Mouse (Mus musculus) midbrain, embryonic 11.5 days (tissue): Measurements from ENCODE around the gene Ceacam19. TPM values are rescaled to one million over a fixed set of nuclear protein-coding genes. Genes with fewer than 3 reads are reported as not detected.
A peak's percentile ranks its signal among the peaks of the same experiment; 100 is the strongest.

Experiments used
- ATAC-seq: fragments of 200-750 bp; cut with Nextera tagmentation; 2 replicates; pipeline ENCODE4 v1.8.0; 2017; ENCODE audit warnings: moderate TSS enrichment, moderate library complexity; ENCODE audit not compliant: low FRiP score
- DNase-seq: peaks from one replicate; pipeline ENCODE4 v3.0.0; 2015; ENCODE audit warnings: low spot score; ENCODE audit errors: missing footprints
- H3K27ac ChIP-seq: fragments of 300-500 bp; sonication (generic); 2 replicates; pipeline ENCODE4 v1.5.1; 2014; ENCODE audit warnings: low read depth, low read length
- H3K27me3 ChIP-seq: fragments of 300-500 bp; sonication (generic); 2 replicates; pipeline ENCODE4 v1.6.1; 2014; ENCODE audit warnings: mild to moderate bottlenecking, low read length, moderate library complexity, mixed read lengths; ENCODE audit not compliant: control insufficient read depth, insufficient read depth
- H3K36me3 ChIP-seq: fragments of 300-500 bp; sonication (generic); 2 replicates; pipeline ENCODE4 v1.6.1; 2014; ENCODE audit warnings: mild to moderate bottlenecking, low read length, moderate library complexity, mixed read lengths; ENCODE audit not compliant: control insufficient read depth, insufficient read depth
- H3K4me1 ChIP-seq: fragments of 300-500 bp; sonication (generic); 2 replicates; pipeline ENCODE4 v1.6.1; 2014; ENCODE audit warnings: low read length; ENCODE audit not compliant: control insufficient read depth, insufficient read depth
- H3K4me2 ChIP-seq: fragments of 300-500 bp; sonication (generic); 2 replicates; pipeline ENCODE4 v1.6.1; 2014; ENCODE audit warnings: mild to moderate bottlenecking, moderate library complexity
- H3K4me3 ChIP-seq: fragments of 300-500 bp; sonication (generic); 2 replicates; pipeline ENCODE4 v1.5.1; 2014; ENCODE audit warnings: low read depth, low read length
- H3K9ac ChIP-seq: fragments of 300-500 bp; sonication (generic); 2 replicates; pipeline ENCODE4 v1.6.1; 2014; ENCODE audit warnings: low read length
- H3K9me3 ChIP-seq: fragments of 300-500 bp; sonication (generic); 2 replicates; pipeline ENCODE4 v1.6.1; 2016; ENCODE audit warnings: low read length; ENCODE audit not compliant: control insufficient read depth
- WGBS: fragments of 180-500 bp; shearing (Covaris S2); extraction: QIAGEN DNeasy Blood & Tissue Kit; methylation state at CpG from one replicate; pipeline ENCODE4 v1.1.7; 2014; 5-methylcytosine and 5-hydroxymethylcytosine counted together
- polyA plus RNA-seq: library from polyadenylated mRNA; unstranded; fragments of >200 nt; fragmentation: Nextera tagmentation; extraction: Ambion mirVana; gene quantifications from 2 replicates; pipeline ENCODE4 v1.2.1, GENCODE M21; 2014

The Ceacam19 gene
- polyA plus RNA-seq, 1 experiment from 2014 or later, result not detected

GRCm38 (mm10) chr7:19866490-19866889 is 21.3 kb downstream of the Ceacam19 start:
- Histone ChIP-seq H3K4me3 (no peak overlapping the region), H3K36me3 (no peaks in the 10 kb centered on the region), H3K9me3 (no peaks in the 10 kb centered on the region), H3K27me3 (no peaks in the 10 kb centered on the region), H3K4me1 (no peaks in the 10 kb centered on the region), H3K9ac (no peak overlapping the region), H3K27ac (no peak overlapping the region), H3K4me2 (no peak overlapping the region)
- DNase-seq (no peak), ATAC-seq (no peak)
- WGBS, result 90% methylated on average over 6 of the region's 6 CpGs

GRCm38 (mm10) chr7:19865246-19866036 is 22.3 kb downstream of the Ceacam19 start:
- H3K27me3 ChIP-seq, result no peaks in the 10 kb centered on the region
- H3K4me3 ChIP-seq, result no peak overlapping the region
- H3K9ac ChIP-seq, result no peak overlapping the region
- no peaks in the 10 kb centered on the region for H3K9me3 ChIP-seq
- DNase-seq, result no peak
- 82% methylated on average over 8 of the region's 8 CpGs for WGBS
- H3K4me1 ChIP-seq, result no peaks in the 10 kb centered on the region
- no peak overlapping the region for H3K27ac ChIP-seq
- no peaks in the 10 kb centered on the region for H3K36me3 ChIP-seq
- no peak for ATAC-seq
- H3K4me2 ChIP-seq, result no peak overlapping the region

- ATAC-seq, result no peak
- Histone ChIP-seq H3K4me2 (no peak overlapping the region), H3K9ac (no peak overlapping the region), H3K4me1 (no peaks in the 10 kb centered on the region), H3K27me3 (no peaks in the 10 kb centered on the region), H3K36me3 (no peaks in the 10 kb centered on the region), H3K27ac (no peak overlapping the region), H3K9me3 (no peaks in the 10 kb centered on the region), H3K4me3 (no peak overlapping the region)
- WGBS, result 28% methylated on average over 2 of the region's 2 CpGs
- no peak for DNase-seq
These were observed 23.5 kb downstream of the Ceacam19 start for GRCm38 (mm10) chr7:19864241-19864640.

- ATAC-seq, result no peak
- H3K36me3 ChIP-seq, result no peaks in the 10 kb centered on the region
These were observed 26.6 kb downstream of the Ceacam19 start, which contains the start of gene Ceacam16 for GRCm38 (mm10) chr7:19861199-19861598. Ceacam16 (minus strand) TSS chr7:19861299.

GRCm38 (mm10) chr7:19859740-19860139 is 28.0 kb downstream of the Ceacam19 start:
- H3K27me3 ChIP-seq, result no peaks in the 10 kb centered on the region
- H3K36me3 ChIP-seq, result no peaks in the 10 kb centered on the region
- no peak overlapping the region for H3K9ac ChIP-seq
- DNase-seq (peak; percentile 53), ATAC-seq (no peak)
- 80% methylated on average over 10 of the region's 10 CpGs for WGBS
- H3K9me3 ChIP-seq, result no peaks in the 10 kb centered on the region
- no peak overlapping the region for H3K27ac ChIP-seq
- no peak overlapping the region for H3K4me2 ChIP-seq
- no peak overlapping the region for H3K4me3 ChIP-seq
- no peaks in the 10 kb centered on the region for H3K4me1 ChIP-seq

More at GRCm38 (mm10) chr7:19861199-19861598, 26.6 kb downstream of the Ceacam19 start, which contains the start of gene Ceacam16:
- Histone ChIP-seq H3K4me3 (no peak within 1 kb of the TSS), H3K27ac (no peak within 1 kb of the TSS), H3K4me1 (no peaks in the 10 kb centered on the region), H3K9me3 (no peaks in the 10 kb centered on the region), H3K27me3 (no peaks in the 10 kb centered on the region), H3K4me2 (no peak within 1 kb of the TSS), H3K9ac (no peak within 1 kb of the TSS)
- no peak for DNase-seq
- 78% methylated on average over 9 of the region's 9 CpGs for WGBS

GRCm38 (mm10) chr7:19856283-19856682 is 31.5 kb downstream of the Ceacam19 start:
- H3K4me1 ChIP-seq, result no peaks in the 10 kb centered on the region
- H3K4me2 ChIP-seq, result no peak overlapping the region
- no peak overlapping the region for H3K27ac ChIP-seq
- 86% methylated on average over 6 of the region's 6 CpGs for WGBS
- H3K4me3 ChIP-seq, result no peak overlapping the region
- no peaks in the 10 kb centered on the region for H3K36me3 ChIP-seq
- peaks cover 3% of the 10 kb centered on the region; the same call in 1 of the 2 replicates for H3K27me3 ChIP-seq
- no peaks in the 10 kb centered on the region for H3K9me3 ChIP-seq
- H3K9ac ChIP-seq, result no peak overlapping the region
- ATAC-seq (no peak), DNase-seq (peak; percentile 67)

GRCm38 (mm10) chr7:19855663-19856062 is 32.1 kb downstream of the Ceacam19 start:
- Histone ChIP-seq H3K36me3 (no peaks in the 10 kb centered on the region), H3K27me3 (peaks cover 3% of the 10 kb centered on the region; the same call in 1 of the 2 replicates), H3K9ac (no peak overlapping the region), H3K4me1 (no peaks in the 10 kb centered on the region), H3K4me2 (no peak overlapping the region), H3K27ac (no peak overlapping the region), H3K9me3 (no peaks in the 10 kb centered on the region), H3K4me3 (no peak overlapping the region)
- 87% methylated on average over 5 of the region's 5 CpGs for WGBS
- ATAC-seq (no peak), DNase-seq (no peak)

- H3K4me1 ChIP-seq, result no peaks in the 10 kb centered on the region
- H3K9ac ChIP-seq, result no peak overlapping the region
- no peak overlapping the region for H3K4me2 ChIP-seq
- WGBS, result 94% methylated on average over 20 of the region's 20 CpGs
- H3K36me3 ChIP-seq, result no peaks in the 10 kb centered on the region
- peak; percentile 69 for DNase-seq
- no peak overlapping the region for H3K4me3 ChIP-seq
- ATAC-seq, result no peak
- no peak overlapping the region for H3K27ac ChIP-seq
- H3K27me3 ChIP-seq, result peaks cover 3% of the 10 kb centered on the region; the same call in 1 of the 2 replicates
- H3K9me3 ChIP-seq, result no peaks in the 10 kb centered on the region
These were observed 34.2 kb downstream of the Ceacam19 start for GRCm38 (mm10) chr7:19853526-19853925.

- 3% methylated on average over 33 of the region's 33 CpGs for WGBS
These were observed 35.8 kb downstream of the Ceacam19 start, which contains the start of gene Gm19345 for GRCm38 (mm10) chr7:19851858-19852570. Gm19345 (plus strand) TSS chr7:19852003.

More at GRCm38 (mm10) chr7:19851858-19852570, 35.8 kb downstream of the Ceacam19 start, which contains the start of gene Gm19345:
- Histone ChIP-seq H3K9ac (peak within 1 kb of the TSS; percentile 40; the same call in 1 of the 2 replicates), H3K27me3 (peaks cover 3% of the 10 kb centered on the region; the same call in 1 of the 2 replicates), H3K9me3 (no peaks in the 10 kb centered on the region), H3K36me3 (no peaks in the 10 kb centered on the region), H3K4me2 (peak within 1 kb of the TSS; percentile 39), H3K4me1 (no peaks in the 10 kb centered on the region), H3K4me3 (peak within 1 kb of the TSS; percentile 12), H3K27ac (no peak within 1 kb of the TSS)
- ATAC-seq (peak; percentile 84), DNase-seq (peak; percentile 86)
